Mouse (Mus musculus): Measurements from ENCODE around the gene Ndufa9.

Gene Ndufa9

DNA sequence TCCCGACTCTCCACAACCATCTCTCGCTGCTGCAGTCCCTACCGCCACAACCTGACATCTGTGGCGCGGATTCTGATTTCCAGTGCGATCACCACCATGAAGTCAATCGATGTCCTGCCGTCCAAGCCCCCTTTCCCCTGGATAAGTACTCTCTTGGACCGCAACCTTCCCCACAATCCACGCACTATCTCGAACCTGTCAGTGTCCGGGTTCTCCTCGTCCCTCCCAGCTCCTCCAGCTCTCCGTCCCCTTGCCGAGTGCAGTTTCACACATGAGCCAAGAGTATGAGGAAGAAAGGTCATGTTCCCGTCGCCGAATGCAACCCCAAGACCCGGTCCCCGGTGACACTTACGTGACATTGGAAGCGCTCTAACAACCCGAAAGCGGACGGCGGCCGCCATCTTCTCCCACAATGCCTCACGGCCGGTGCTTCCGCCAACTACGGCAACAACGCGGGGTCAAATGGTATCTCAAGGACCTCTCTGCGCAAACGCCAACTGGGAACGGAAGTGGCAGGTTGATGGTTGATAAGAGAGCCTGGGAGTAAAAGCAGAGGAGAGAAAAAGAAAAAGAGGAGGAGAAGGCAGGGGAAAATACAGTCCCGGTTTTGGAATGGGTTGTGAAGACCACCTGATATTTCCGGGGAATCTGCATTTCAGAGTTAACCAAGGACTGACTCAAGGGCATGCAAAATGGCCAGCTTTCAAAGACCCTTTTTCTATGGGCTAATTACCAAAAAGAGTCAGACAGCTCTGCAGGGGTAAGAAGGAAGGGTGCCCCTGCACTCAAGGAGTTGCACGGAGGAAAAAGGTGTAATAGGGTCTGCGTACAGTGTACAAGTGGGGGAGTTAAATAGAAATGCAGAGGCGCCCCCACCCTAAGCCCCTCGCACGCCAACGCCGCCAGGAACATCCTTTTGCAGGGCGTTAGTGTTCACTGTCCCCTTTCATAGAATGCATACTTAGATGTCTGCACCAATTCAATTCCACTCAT is at the start of gene Ndufa9:
Gene Ndufa9, minus strand, starts transcription at position 425 of the 993 bp plus-strand sequence.
- peak; percentile 91 for DNase-seq (ENCODE audit: inconsistent ontology term)

DNA sequence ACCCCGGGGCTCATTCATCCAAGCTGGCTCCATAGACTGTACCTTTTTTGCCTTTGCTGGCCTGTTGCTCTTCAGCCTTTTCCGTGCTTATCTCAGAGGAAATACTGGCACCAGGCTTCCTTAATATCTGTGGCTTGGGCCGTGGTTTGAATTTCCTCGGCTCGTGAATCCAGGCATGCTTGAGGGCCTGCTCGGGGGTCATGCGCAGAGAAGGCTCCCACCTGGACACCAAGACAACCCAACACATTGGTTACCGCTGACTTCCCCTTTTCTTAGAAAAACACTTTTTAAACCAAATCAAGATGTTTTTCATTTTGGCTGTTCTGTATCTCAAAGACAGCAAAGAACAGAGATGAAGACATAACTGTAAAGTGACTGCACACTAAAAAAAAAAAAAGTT is 28.2 kb upstream of the Ndufa9 start:
- DNase-seq (ENCODE audit: inconsistent ontology term): no peak

DNA sequence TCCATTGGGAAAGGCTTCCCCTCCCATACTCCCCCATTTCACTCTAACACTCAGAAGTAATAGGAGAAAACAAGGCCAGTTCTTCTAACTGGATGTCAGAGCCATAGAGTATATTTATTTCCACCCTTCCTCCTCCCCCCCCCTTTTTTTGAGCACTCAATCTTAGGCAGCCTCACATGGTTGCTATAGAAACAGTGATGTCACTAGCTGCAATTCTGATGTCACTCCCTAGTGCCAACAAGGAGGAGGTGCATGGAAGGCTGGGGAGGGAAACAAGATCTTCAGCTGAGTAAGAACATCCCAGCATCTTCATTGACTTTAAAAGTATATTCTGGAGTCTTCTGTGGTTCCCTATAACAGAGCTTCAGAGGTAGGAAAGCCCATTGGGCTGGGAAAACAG is 3.9 kb upstream of the Ndufa9 start, which contains the start of gene Akap3:
Gene Akap3, plus strand, starts transcription at position 218 of the 400 bp plus-strand sequence.
- DNase-seq (ENCODE audit: inconsistent ontology term): no peak

DNA sequence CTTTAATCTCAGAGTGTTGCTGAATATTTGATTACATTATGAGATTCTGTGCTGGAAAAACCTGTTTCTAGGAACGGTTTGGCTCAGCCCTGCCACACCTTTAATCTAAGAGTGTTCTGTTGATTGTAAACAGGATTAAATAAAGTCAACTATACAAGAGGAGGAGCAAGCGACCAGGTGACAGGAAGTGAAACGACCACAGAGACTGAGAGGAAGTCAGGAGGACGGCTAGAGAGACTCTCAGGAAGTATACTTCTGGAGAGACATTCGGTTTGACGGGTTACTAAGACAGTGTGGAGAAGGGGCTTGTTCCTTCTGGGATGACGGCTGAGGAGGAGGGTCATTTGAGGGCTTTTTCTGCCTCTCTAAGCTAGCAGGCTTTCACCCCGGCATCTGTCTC is 12.3 kb downstream of the Ndufa9 start:
- no peak for DNase-seq (ENCODE audit: inconsistent ontology term)

DNA sequence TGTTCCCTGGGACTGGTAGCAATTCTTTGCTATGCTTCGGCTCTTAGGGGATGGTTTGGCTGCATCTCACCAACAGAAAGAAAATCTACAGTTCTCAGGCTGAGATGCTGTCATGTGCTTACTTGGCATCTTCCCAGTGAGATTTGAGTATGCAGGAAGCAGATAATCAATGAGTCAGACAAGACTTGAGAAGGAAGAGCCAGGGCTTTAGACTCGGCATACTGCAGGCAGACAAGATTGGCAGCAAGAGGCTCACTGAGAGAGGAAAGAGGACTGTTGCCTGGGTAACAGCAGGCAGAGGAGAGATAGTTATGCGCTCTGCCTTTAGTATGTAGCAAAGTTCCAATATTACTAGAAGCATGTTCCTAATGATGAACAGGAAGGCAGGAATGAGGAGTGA is 25.8 kb downstream of the Ndufa9 start:
- DNase-seq (ENCODE audit: inconsistent ontology term): no peak

DNA sequence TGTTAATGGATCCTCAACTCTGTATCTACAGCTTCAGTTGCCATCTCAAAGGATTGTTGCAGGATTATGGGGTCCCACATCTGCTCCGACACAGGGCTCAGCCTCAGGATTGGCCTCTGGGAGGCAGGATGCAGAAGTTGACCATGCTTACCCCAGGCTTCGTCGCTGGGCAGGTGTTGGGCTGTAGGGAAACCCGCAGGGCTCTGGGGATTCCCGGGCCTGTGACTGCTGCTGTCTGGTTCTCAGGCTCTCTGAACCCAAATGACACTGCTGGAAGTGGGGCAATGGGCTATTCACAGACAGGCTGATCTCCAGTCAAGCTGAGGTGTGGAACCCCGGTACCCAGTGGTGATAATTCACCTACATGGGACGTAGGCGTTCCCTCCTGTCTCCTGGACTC is 32.6 kb downstream of the Ndufa9 start:
- DNase-seq (ENCODE audit: inconsistent ontology term): no peak

DNA sequence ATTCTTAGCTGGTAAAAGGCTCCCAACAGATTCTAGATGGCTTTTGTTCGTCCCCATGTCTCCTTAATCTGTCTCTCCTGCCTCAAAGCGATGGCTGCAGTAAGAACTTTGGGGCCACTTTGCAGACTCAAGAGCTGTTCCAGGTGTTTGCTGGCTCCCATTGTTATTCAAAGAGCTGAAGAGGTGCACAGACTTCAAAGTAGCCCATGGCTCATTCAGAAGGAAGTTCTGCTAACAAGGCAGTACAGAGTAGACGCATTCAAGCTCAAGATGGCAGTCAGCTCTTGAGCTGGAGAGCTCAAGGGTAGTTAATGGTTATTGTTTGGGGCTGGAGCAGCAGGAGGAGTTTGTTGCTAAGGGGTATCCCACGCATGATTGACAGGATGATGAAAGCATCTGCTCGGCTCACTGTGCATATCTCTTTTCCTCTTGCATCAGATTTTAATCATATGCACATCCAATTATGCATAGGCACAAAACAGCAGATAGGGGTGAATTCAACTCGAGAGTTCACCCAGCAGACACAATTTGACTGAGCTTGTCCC is 33.7 kb downstream of the Ndufa9 start:
- DNase-seq (ENCODE audit: inconsistent ontology term): no peak

DNA sequence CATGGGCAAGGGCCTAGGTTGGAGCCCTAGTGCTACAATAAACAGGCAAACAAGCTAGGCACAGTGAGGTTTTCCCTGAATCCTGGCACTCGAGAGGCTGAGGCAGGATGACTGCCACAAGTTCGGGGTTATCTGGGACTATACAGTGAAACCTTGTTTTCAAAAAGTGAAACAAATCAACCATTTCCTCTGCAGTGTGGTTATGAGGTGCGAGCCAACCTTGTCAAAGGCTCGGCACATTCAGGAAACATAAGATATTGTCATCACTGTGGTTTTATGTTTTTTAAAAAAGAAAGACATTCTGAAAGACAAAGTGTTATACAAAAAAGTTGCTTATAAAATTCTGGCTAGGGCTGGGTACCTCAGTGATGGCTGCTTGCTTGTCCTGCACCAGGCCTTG is 37.5 kb downstream of the Ndufa9 start:
- DNase-seq (ENCODE audit: inconsistent ontology term): no peak

DNA sequence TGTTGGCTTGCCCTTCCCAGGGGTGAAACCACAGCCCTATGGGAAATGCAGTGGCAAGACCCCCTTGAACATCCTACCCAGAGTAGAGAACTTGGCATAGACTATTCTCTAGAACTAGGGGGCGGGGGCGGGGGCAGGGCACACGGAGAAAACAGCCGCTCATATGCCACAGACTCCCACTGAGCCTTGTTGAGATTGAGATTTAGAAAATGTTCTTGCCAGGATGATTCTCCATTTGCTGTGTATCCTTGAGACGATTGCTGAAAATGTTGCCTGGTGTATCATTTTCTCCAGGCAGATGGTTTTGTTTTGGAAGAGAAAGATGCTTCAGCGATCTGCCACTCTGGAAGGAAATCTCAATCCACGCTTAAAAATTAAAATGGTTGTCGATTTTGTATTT is 40.4 kb downstream of the Ndufa9 start:
- DNase-seq (ENCODE audit: inconsistent ontology term): no peak

DNA sequence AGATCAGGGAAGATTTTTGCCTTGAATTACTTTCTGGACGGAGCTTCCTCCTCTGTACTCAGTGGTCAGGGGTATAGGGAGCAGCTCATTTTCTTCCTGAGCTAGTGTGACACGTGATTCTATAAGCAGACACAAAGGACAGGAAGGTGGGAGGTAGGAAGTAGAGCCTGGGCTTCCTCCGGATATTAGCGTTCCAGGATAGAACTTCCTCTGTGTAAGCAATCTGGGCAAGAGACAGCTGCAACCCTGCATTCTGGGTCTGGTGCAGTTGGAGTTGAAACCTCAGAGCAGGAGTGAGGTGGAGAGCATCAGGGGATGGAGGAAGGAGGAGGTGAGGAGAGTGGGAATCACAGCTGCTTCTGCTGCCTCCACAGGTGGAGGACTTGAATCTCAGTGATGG is 40.8 kb downstream of the Ndufa9 start:
- DNase-seq (ENCODE audit: inconsistent ontology term): no peak

DNA sequence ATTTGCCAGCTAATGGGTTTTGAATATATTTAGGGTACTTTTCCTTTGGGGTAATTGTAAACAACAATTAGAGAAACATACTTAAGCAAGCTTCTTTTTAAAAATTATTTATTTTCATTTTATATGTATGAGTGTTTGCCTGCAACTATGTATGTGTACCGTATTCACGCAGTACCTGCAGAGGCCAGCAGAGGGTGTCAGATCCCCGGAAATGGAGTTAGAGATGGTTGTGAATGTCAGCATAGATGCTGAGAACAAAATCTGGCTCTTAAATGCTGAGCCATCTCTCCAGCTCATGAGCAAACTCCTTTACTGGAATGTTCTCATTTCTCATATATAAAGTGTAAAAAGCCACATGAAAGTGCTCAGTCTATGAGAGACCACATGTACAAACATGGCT is 42.2 kb downstream of the Ndufa9 start:
- no peak for DNase-seq (ENCODE audit: inconsistent ontology term)

DNA sequence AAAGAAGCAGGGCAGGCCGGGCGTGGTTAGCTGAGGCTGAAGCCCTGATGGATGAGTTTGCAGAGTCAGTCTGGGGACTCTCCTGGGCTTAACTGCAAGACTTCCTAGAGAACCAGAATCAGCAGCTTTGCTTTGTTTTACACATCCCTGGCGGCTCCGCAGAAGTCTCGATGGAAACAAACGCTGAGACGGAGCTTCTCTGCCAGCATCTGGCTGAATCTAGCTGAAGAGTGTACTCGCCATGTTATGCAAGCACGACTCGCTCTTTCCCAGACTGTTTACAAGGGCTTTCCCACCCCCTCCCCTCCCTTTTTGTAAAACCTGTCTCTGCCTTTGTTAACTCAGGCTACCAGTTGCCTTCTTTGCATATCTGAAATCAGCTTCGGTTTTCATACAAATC is 46.0 kb downstream of the Ndufa9 start:
- no peak for DNase-seq (ENCODE audit: inconsistent ontology term)

DNA sequence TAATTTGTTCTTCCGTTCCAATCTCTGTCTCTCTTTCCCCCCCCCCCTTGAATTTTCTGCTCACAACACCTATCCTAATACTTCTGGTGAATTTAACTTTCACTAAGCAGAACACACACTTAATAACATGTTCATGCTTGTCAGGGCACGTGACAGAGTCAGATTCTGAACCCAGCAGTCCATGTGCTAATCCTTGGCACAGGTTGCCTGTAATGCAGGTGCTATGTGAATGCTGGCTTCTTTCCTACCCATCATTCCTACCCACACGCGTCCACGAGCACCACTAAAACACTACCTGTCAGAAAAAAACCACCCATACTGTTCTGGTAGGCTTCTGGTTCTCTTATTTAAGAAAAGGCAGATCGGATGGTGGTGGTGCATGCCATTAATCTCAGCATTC is 54.2 kb downstream of the Ndufa9 start:
- no peak for DNase-seq (ENCODE audit: inconsistent ontology term)

DNA sequence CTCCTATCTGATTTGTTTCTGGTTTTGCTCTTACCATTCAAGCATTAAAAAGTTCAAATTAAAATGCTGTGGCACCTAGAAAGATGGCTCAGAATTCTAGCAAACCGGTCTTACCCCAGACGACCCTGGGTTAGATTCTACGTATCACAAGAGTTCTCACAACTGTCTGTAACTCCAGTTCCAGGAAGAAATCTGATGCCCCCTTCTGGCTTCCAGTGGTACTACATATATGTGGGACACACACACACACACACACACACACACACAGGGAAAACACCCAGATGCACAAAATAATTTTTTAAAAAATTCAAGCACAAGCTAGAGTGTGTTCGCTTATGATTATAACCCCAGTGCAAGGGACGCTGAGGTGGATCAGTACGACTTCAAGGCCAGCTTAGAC is 55.2 kb downstream of the Ndufa9 start:
- no peak for DNase-seq (ENCODE audit: inconsistent ontology term)

DNA sequence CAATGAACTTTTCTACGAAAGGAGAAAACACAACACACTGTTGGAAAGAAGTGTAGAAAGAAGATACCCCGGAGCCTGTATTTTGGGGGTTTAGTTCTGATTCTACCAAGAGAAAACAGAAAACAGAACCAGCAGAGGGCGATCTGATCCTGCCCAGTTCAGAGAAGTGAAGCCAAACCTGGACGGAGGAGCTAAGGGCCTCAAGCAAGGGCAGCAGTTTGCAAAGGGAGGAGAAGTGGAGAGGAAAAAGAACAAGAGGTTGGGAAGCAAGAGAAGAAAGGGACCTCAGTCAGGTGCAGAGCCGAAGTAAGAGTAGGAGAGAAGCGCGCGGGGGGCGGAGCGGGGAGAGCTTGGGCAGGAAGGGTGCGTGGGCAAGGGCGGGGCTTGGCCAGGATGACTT is 57.0 kb downstream of the Ndufa9 start:
- no peak for DNase-seq (ENCODE audit: inconsistent ontology term)

DNA sequence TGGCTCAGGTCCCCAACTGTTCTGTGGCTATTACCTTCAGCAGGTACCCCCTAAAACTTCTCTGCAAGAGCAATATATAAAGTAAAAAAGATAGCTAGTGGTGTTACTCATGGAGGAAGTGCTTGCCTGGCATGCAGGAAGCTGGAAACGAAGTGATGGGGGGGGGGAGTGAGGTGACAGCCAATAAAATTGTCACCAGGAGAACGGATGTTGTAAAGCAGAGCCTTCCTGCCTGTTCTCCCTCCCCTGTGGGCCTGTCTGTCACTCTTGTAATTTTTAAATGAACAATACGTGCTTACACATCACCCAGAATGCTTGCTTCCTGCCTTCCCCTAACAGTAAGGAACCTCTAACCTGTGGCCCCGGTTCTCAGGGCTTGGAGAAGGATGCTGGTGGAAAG is 57.4 kb downstream of the Ndufa9 start:
- DNase-seq (ENCODE audit: inconsistent ontology term): no peak

DNA sequence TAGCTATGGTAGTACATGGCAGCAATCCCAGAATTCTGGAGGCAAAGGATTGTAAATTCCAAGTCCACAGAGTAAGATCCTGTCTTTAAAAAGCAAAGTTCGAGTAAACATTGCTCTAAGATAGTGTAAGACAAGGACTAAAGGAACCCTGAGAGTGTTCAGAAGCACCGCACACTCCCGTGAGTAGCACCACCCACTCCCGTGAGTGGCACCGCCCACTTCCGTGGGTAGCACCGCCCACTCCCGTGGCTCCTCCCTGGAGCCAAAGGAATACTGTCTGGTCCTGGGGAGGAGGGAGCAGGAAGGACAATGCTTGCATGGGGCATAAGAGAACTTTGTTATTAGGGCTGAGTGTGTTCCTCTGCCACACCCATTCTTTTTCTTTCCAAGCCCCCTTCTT is 60.1 kb downstream of the Ndufa9 start:
- DNase-seq (ENCODE audit: inconsistent ontology term): no peak

DNA sequence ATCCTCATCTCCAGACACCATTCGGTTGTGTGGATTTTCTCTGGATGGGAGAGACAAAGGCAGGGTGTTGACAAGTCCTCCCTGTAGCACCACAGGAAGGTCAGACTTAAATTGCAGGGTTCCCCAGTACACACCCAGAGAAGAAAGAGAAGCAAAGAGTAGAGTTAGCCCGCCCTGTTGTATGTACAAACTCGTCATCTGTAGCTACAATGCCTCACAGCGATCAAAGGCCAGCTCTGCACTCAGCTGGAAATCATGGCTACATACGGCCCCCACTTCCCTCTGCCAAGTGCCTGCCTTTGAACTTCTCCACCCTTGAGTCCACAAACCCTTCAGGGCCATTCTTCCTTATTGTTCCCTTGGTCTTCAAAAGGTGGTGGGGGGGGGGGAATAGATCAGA is 64.7 kb downstream of the Ndufa9 start:
- no peak for DNase-seq (ENCODE audit: inconsistent ontology term)

DNA sequence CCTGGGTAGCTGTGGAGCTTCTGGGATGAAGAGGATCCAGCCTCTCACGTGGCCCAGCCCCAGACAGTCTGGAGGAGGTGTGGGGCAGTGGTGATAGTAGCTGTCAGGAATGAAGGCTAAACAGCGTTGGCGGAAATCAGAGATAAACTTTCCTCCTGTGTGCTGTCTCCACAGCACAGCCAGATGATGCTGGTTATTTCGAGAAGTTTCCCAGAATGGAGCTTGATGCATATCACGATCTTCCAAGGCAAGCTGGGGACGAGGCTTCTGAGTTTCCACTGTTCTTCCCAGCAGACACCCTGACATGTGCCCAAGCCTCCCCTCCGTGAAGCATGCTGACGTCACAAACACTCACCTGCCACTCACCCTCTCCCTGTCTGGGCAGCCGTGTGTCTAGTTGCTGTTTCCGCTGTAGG is 65.3 kb downstream of the Ndufa9 start:
- DNase-seq (ENCODE audit: inconsistent ontology term): no peak

DNA sequence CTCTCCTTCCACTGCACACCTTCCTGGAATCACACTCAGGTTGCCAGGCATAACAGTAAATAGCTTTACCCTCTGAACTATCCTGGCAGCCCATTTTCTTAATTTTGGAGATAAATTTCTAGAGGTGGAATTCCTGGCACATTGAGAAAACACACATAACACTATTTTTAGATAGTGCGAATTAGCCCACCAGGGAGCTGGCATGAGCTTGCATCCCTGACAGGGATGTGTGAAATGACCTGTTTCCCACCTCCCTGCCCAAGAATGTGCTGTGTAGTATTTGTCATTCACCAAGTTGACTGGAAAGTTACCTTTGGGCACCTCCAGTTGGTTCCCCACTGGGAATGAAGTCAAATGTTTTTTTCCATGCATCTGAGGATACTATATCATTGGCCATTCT is 65.9 kb downstream of the Ndufa9 start:
- DNase-seq (ENCODE audit: inconsistent ontology term): no peak

DNA sequence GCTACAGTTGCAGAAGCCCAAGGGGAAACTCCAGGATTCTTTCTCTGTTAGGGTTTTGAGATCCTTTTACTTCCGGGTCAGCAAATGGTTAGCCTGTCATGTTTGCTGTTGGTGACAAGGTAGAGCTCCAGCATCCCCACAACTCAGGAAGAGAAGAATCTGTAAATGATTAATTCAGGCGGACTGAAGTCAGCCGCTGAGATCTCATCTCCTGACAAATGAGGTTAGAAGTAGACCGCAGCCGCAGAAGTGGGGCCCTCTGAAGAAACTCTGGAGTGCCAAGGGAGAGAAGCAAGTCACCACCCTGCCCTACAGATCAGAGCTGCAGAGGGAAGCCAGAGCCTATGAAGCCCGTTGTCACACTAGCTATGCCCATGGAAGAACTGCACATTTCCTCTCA is 71.0 kb downstream of the Ndufa9 start:
- DNase-seq (ENCODE audit: inconsistent ontology term): no peak

DNA sequence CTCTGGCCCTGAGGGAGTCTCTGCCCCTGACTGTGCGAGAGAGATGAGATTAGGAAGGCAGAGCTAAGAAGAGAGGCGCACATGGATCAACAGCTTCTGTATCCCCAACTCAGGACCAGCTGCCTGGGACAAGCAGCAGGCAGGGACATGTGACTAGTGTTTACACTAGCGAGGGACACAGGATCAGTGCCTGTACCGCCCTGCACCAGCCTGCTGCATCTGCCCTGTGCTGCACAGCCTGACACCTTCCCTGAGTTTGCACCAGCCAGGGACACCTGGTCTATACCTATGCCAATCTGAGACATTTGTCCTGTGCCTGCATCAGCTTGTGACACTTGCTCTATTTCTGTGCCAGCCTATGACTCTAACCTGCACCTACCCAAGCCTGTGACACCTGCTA is 75.1 kb downstream of the Ndufa9 start:
- no peak for DNase-seq (ENCODE audit: inconsistent ontology term)

DNA sequence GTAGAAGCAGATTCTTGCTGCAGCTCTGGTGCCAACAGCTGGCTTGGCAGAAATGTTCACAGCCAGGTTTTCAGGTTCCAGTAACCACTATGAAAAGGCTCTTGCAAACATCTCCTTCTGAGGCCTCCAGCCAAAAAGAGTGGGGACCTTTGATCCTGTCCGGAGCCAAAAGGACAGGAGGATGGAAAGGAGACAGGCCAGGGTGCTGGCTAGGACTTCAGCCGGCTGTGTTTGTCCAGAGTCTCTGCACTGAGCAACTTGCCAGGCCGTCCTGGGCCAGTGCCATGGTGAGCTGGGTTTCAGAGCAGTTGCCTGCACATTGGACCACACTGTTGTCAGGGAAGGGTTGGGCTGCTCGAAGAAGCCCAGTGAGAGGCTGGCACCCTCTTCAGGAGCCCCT is 76.6 kb downstream of the Ndufa9 start:
- DNase-seq (ENCODE audit: inconsistent ontology term): peak; percentile 65
